Mouse (Mus musculus): ENCODE data around the gene Camk1d. TPM values are rescaled to one million over a fixed set of nuclear protein-coding genes. Genes with fewer than 3 reads are reported as not detected.

Gene Camk1d
- 1 to 10 TPM; 4.3 to 7.5 TPM for total RNA-seq (2021)

GRCm38 (mm10) chr2:5714211-5715053 is at the start of gene Camk1d:
Gene Camk1d (minus strand): TSS chr2:5714515.
- peak; percentile 73 to 77 for DNase-seq
- intact Hi-C loops (cut with DNase I), result loop anchor here (1.0 to 10.0 kb wide), 2 partner anchors 56 to 260 kb away; no protein-coding TSS in a partner anchor

- DNase-seq, result no peak
- intact Hi-C loops (cut with DNase I), result no loop called here
Measured at GRCm38 (mm10) chr2:5762031-5762430, 47.7 kb upstream of the Camk1d start.

- no peak for DNase-seq
- intact Hi-C loops (cut with DNase I), result no loop called here
Measured at GRCm38 (mm10) chr2:5760479-5761008, 46.2 kb upstream of the Camk1d start.

- intact Hi-C loops (cut with DNase I), result no loop called here
- no peak for DNase-seq
Measured at GRCm38 (mm10) chr2:5758569-5758968, 44.3 kb upstream of the Camk1d start.

- intact Hi-C loops (cut with DNase I), result no loop called here
- no peak for DNase-seq
Measured at GRCm38 (mm10) chr2:5750872-5751271, 36.6 kb upstream of the Camk1d start.

- intact Hi-C loops (cut with DNase I), result no loop called here
- no peak for DNase-seq
Measured at GRCm38 (mm10) chr2:5749210-5749609, 34.9 kb upstream of the Camk1d start.

- no peak for DNase-seq
- intact Hi-C loops (cut with DNase I), result no loop called here
Measured at GRCm38 (mm10) chr2:5747545-5748043, 33.3 kb upstream of the Camk1d start.

GRCm38 (mm10) chr2:5746529-5746928 is 32.2 kb upstream of the Camk1d start:
- DNase-seq, result no peak
- intact Hi-C loops (cut with DNase I), result no loop called here

GRCm38 (mm10) chr2:5743886-5744285 is 29.6 kb upstream of the Camk1d start:
- intact Hi-C loops (cut with DNase I), result no loop called here
- no peak for DNase-seq

GRCm38 (mm10) chr2:5740913-5741312 is 26.6 kb upstream of the Camk1d start:
- intact Hi-C loops (cut with DNase I), result no loop called here
- no peak for DNase-seq

GRCm38 (mm10) chr2:5735881-5736280 is 21.6 kb upstream of the Camk1d start:
- DNase-seq, result no peak
- intact Hi-C loops (cut with DNase I), result no loop called here

GRCm38 (mm10) chr2:5733300-5734085 is 19.2 kb upstream of the Camk1d start:
- intact Hi-C loops (cut with DNase I), result no loop called here
- DNase-seq, result no peak

- no peak for DNase-seq
- intact Hi-C loops (cut with DNase I), result no loop called here
Measured at GRCm38 (mm10) chr2:5732047-5732446, 17.7 kb upstream of the Camk1d start.

GRCm38 (mm10) chr2:5730364-5730792 is 16.1 kb upstream of the Camk1d start:
- intact Hi-C loops (cut with DNase I), result no loop called here
- peak in 1 of 2 experiments; percentile 19 for DNase-seq

GRCm38 (mm10) chr2:5729931-5730330 is 15.6 kb upstream of the Camk1d start:
- intact Hi-C loops (cut with DNase I), result no loop called here

GRCm38 (mm10) chr2:5725028-5725701 is 10.8 kb upstream of the Camk1d start:
- DNase-seq, result no peak
- intact Hi-C loops (cut with DNase I), result no loop called here

More at GRCm38 (mm10) chr2:5729931-5730330, 15.6 kb upstream of the Camk1d start:
- DNase-seq, result no peak

- intact Hi-C loops (cut with DNase I), result loop anchor here (10.0 kb wide), 1 partner anchor 263 kb away; no protein-coding TSS in a partner anchor
- no peak for DNase-seq
Measured at GRCm38 (mm10) chr2:5717675-5718074, 3.4 kb upstream of the Camk1d start.

- DNase-seq, result no peak
- intact Hi-C loops (cut with DNase I), result loop anchor here (10.0 kb wide), 1 partner anchor 261 kb away; no protein-coding TSS in a partner anchor
Measured at GRCm38 (mm10) chr2:5715544-5715943, 1.2 kb upstream of the Camk1d start.

GRCm38 (mm10) chr2:5715054-5715410 is 717 bp upstream of the Camk1d start:
- no peak for DNase-seq
- intact Hi-C loops (cut with DNase I), result loop anchor here (10.0 kb wide), 1 partner anchor 260 kb away; no protein-coding TSS in a partner anchor
